Mouse (Mus musculus) liver, embryonic 12.5 days (tissue): ENCODE measurements around the gene Rimbp3. TPM values are rescaled to one million over a fixed set of nuclear protein-coding genes. Genes with fewer than 3 reads are reported as not detected.

Source experiments
- ATAC-seq: fragments of 200-750 bp; cut with Nextera tagmentation; 2 replicates; pipeline ENCODE4 v1.8.0; 2017; ENCODE audit warnings: moderate number of reproducible peaks, mild to moderate bottlenecking, moderate library complexity
- H3K27ac ChIP-seq: fragments of 300-500 bp; sonication (generic); 2 replicates; pipeline ENCODE4 v1.5.1; 2016; ENCODE audit warnings: mild to moderate bottlenecking
- H3K27me3 ChIP-seq: fragments of 300-500 bp; sonication (generic); replicated peaks from 2 replicates; pipeline ENCODE4 v1.6.1; 2016; ENCODE audit warnings: mild to moderate bottlenecking, moderate library complexity
- H3K36me3 ChIP-seq: fragments of 300-500 bp; sonication (generic); 2 replicates; pipeline ENCODE4 v1.6.1; 2016; ENCODE audit warnings: mild to moderate bottlenecking, moderate library complexity
- H3K4me1 ChIP-seq: fragments of 300-500 bp; sonication (generic); 2 replicates; pipeline ENCODE4 v1.6.1; 2016
- H3K4me2 ChIP-seq: fragments of 300-500 bp; sonication (generic); 2 replicates; pipeline ENCODE4 v1.6.1; 2016; ENCODE audit warnings: mild to moderate bottlenecking, moderate library complexity
- H3K4me3 ChIP-seq: fragments of 300-500 bp; sonication (generic); 2 replicates; pipeline ENCODE4 v1.5.1; 2016; ENCODE audit warnings: mild to moderate bottlenecking, moderate library complexity
- H3K9ac ChIP-seq: fragments of 300-500 bp; sonication (generic); 2 replicates; pipeline ENCODE4 v1.6.1; 2016; ENCODE audit warnings: mild to moderate bottlenecking, moderate library complexity
- H3K9me3 ChIP-seq: fragments of 300-500 bp; sonication (generic); replicated peaks from 2 replicates; pipeline ENCODE4 v1.6.1; 2016; ENCODE audit warnings: mild to moderate bottlenecking, moderate library complexity
- WGBS: fragments of 180-500 bp; shearing (Covaris S2); methylation state at CpG from one replicate; pipeline ENCODE4 v1.1.7; 2016; ENCODE audit not compliant: insufficient replicate concordance; 5-methylcytosine and 5-hydroxymethylcytosine counted together
- polyA plus RNA-seq: library from polyadenylated mRNA; unstranded; fragments of >200 nt; fragmentation: Nextera tagmentation; extraction: Ambion mirVana; gene quantifications from 2 replicates; pipeline ENCODE4 v1.2.1, GENCODE M21; 2016

Gene Rimbp3
- polyA plus RNA-seq, 1 experiment from 2014 or later = 0.12 TPM

- no peaks in the 10 kb centered on the region for H3K9me3 ChIP-seq
- no peaks in the 10 kb centered on the region for H3K27me3 ChIP-seq
- ATAC-seq = no peak
- H3K9ac ChIP-seq = no peak overlapping the region
- no peak overlapping the region for H3K4me2 ChIP-seq
- no peak overlapping the region for H3K27ac ChIP-seq
- 82% methylated on average over 4 of the region's 4 CpGs for WGBS
- H3K4me3 ChIP-seq = no peak overlapping the region
- H3K36me3 ChIP-seq = no peaks in the 10 kb centered on the region
- H3K4me1 ChIP-seq = peaks cover 69% of the 10 kb centered on the region
These were observed 39.3 kb downstream of the Rimbp3 start for GRCm38 (mm10) chr16:17247727-17248126.

DNA sequence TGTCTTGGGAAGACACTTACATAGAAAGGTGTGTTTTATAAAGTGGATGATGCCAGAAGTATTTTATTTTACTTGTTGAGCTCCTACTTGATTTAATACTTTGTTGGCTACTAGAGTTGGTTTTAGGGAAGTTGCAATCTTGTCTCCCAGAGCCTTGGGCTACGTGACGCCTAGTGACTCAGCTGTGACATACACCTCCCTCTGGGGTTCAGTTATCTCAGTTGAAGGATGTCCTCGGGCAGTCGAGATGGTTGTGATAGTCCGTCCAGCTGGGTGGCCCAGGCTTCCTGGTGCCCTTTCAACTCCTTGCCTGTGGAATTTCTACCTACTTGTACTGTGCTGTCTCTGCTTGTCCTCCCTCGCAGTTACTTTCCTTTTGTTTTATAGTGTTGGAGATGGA is 40.7 kb downstream of the Rimbp3 start:
- Histone ChIP-seq H3K27ac (peak overlapping the region; percentile 64), H3K4me3 (no peak overlapping the region), H3K4me1 (peaks cover 77% of the 10 kb centered on the region), H3K27me3 (no peaks in the 10 kb centered on the region), H3K9me3 (no peaks in the 10 kb centered on the region), H3K36me3 (no peaks in the 10 kb centered on the region), H3K9ac (no peak overlapping the region), H3K4me2 (peak overlapping the region; percentile 54)
- 10% methylated on average over 6 of the region's 6 CpGs for WGBS
- peak; percentile 75 for ATAC-seq

DNA sequence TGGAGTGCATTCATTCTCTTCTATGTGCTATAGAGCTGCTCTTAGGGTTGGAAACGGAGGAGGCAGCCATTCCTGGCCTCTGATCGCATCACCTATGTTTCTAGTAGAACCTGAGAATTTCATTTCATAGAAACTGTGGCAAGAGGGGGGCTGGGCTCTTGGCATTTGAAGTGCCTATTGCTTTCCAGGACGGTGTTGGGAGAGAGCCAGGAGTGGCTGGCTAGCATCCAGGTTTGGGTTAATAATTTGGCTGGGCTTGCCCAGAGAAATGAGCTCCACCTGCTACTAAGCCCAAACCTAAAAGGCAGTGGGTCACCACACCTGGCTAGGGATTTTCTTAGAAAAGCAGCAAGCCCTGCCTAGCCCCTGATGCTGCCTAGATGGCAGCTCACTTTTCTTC is 43.1 kb downstream of the Rimbp3 start:
- H3K27me3 ChIP-seq = no peaks in the 10 kb centered on the region
- H3K4me3 ChIP-seq = no peak overlapping the region
- H3K9ac ChIP-seq = peak overlapping the region; percentile 53
- H3K4me2 ChIP-seq = peak overlapping the region; percentile 48
- H3K9me3 ChIP-seq = no peaks in the 10 kb centered on the region
- peaks cover 13% of the 10 kb centered on the region for H3K36me3 ChIP-seq
- 59% methylated on average over 3 of the region's 3 CpGs for WGBS
- no peak; the same call in 1 of the 2 replicates for ATAC-seq
- H3K4me1 ChIP-seq = peaks cover 84% of the 10 kb centered on the region
- peak overlapping the region; percentile 81 for H3K27ac ChIP-seq

- Histone ChIP-seq H3K4me3 (no peak overlapping the region), H3K36me3 (peaks cover 20% of the 10 kb centered on the region), H3K4me2 (peak overlapping the region; percentile 48), H3K9me3 (no peaks in the 10 kb centered on the region), H3K27ac (peak overlapping the region; percentile 81), H3K27me3 (no peaks in the 10 kb centered on the region), H3K4me1 (peaks cover 89% of the 10 kb centered on the region), H3K9ac (peak overlapping the region; percentile 53)
- 27% methylated on average over 3 of the region's 3 CpGs for WGBS
- ATAC-seq = peak; percentile 88
These were observed 43.8 kb downstream of the Rimbp3 start for GRCm38 (mm10) chr16:17252086-17252726.

GRCm38 (mm10) chr16:17252841-17253240 is 44.4 kb downstream of the Rimbp3 start:
- Histone ChIP-seq H3K9ac (peak overlapping the region; percentile 45), H3K9me3 (no peaks in the 10 kb centered on the region), H3K27ac (peak overlapping the region; percentile 81), H3K27me3 (no peaks in the 10 kb centered on the region), H3K4me2 (peak overlapping the region; percentile 48), H3K4me1 (peaks cover 86% of the 10 kb centered on the region), H3K4me3 (no peak overlapping the region), H3K36me3 (peaks cover 26% of the 10 kb centered on the region)
- ATAC-seq = peak; percentile 49
- WGBS = 29% methylated on average over 7 of the region's 7 CpGs

DNA sequence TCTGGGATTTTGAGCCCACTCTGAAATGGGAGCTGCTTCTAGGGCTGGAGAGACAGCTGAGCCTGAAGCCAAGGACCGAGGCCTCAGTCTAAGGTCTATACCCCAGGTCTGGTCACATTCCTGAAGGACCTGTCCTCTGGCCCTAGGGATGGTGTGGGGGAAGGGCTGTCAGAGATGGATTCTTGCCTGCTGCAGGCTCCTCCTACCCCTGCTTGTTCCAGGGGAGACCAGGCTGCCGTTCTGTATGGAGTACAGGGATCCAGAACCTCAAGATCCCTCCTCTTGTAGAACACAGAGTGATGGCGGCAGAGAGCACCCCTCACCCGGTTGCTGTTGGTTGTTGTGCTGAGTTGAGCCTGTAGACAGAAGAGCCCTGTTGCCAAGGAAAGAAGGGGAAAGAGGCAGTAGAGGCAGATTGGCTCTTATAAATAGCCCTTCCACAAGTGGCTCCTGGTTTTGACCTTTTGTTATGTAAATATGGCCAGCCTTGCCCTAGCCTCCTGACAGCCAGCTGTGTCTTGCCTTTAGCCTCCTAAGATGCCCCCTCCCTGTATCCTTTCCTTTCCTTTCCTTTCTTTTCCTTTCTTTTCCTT is 45.7 kb downstream of the Rimbp3 start:
- Histone ChIP-seq H3K4me1 (peaks cover 74% of the 10 kb centered on the region), H3K36me3 (peaks cover 39% of the 10 kb centered on the region), H3K9me3 (no peaks in the 10 kb centered on the region), H3K4me3 (no peak overlapping the region), H3K4me2 (peak overlapping the region; percentile 48), H3K27ac (no peak overlapping the region), H3K27me3 (no peaks in the 10 kb centered on the region), H3K9ac (peak overlapping the region; percentile 6)
- 46% methylated on average over 4 of the region's 4 CpGs for WGBS
- ATAC-seq = no peak

DNA sequence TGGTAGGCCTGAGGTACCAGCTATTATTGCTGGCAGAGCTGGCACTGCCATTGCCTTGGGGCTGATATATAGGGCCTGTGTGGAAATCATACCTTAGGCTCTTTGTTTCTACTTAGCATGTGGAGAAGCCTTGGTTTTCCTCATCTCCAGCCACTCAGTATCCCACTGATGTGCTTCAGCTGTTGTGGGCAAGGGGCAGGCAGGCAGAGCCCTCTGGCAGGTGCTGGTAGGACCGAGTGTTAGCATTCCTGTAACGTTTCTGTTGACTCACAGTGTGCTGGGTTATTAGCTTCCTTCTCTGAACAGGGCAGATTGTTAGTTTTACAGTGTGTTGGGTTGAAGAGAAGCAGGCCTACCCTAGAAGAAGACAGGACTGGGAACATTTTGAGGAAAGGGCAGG is 46.9 kb downstream of the Rimbp3 start:
- Histone ChIP-seq H3K4me1 (peaks cover 62% of the 10 kb centered on the region), H3K9me3 (no peaks in the 10 kb centered on the region), H3K4me2 (no peak overlapping the region), H3K27me3 (no peaks in the 10 kb centered on the region), H3K27ac (no peak overlapping the region), H3K36me3 (peaks cover 50% of the 10 kb centered on the region), H3K9ac (no peak overlapping the region), H3K4me3 (no peak overlapping the region)
- 65% methylated on average over 2 of the region's 2 CpGs for whole genome bisulfite sequencing
- no peak for ATAC-seq

DNA sequence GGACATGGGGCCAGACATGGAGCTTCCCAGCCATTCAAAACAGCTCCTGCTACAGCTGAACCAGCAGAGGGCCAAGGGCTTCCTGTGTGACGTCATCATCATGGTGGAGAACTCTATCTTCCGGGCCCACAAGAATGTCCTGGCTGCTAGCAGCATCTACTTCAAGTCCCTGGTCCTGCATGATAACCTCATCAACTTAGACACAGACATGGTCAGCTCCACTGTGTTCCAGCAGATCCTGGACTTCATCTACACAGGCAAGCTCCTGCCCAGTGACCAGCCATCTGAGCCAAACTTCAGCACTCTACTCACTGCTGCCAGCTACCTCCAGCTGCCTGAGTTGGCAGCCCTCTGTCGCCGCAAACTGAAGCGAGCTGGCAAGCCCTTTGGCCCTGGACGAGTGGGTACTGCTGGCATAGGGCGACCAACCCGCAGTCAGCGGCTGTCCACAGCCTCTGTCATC is 49.0 kb downstream of the Rimbp3 start:
- Histone ChIP-seq H3K27me3 (no peaks in the 10 kb centered on the region), H3K9me3 (no peaks in the 10 kb centered on the region), H3K27ac (no peak overlapping the region), H3K4me3 (no peak overlapping the region), H3K4me2 (no peak overlapping the region), H3K9ac (no peak overlapping the region), H3K4me1 (peaks cover 41% of the 10 kb centered on the region), H3K36me3 (peaks cover 68% of the 10 kb centered on the region)
- ATAC-seq = no peak
- 77% methylated on average over 9 of the region's 9 CpGs for WGBS

DNA sequence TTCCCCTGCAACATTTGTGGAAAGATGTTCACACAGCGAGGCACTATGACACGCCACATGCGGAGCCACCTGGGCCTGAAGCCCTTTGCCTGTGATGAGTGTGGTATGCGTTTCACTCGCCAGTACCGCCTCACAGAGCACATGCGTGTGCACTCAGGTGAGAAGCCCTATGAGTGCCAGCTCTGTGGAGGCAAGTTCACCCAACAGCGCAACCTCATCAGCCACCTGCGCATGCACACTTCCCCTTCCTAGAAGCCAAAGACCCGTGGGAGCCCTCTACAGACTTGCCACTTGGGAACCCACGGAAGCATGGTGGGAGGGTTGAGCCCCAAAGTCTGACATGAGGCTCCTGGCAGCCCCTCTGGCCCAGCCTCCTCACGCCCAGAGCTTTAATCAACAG is 50.5 kb downstream of the Rimbp3 start:
- WGBS = 85% methylated on average over 12 of the region's 12 CpGs
- H3K4me2 ChIP-seq = no peak overlapping the region
- no peak overlapping the region for H3K27ac ChIP-seq
- H3K36me3 ChIP-seq = peaks cover 69% of the 10 kb centered on the region
- no peak for ATAC-seq
- H3K4me1 ChIP-seq = peaks cover 25% of the 10 kb centered on the region
- no peak overlapping the region for H3K9ac ChIP-seq
- H3K9me3 ChIP-seq = no peaks in the 10 kb centered on the region
- H3K27me3 ChIP-seq = no peaks in the 10 kb centered on the region
- H3K4me3 ChIP-seq = no peak overlapping the region

- ATAC-seq = no peak
- Histone ChIP-seq H3K9me3 (no peaks in the 10 kb centered on the region), H3K9ac (no peak overlapping the region), H3K4me3 (no peak overlapping the region), H3K27me3 (no peaks in the 10 kb centered on the region), H3K4me1 (peaks cover 9% of the 10 kb centered on the region; the same call in 1 of the 2 replicates), H3K4me2 (no peak overlapping the region), H3K27ac (no peak overlapping the region), H3K36me3 (peaks cover 55% of the 10 kb centered on the region)
- 69% methylated on average over 1 of the region's 1 CpGs for WGBS
These were observed 52.9 kb downstream of the Rimbp3 start for GRCm38 (mm10) chr16:17261341-17261740.
